Comparison of ENCODE assay signal across 7 mouse cellular contexts in the genomic region with DNA sequence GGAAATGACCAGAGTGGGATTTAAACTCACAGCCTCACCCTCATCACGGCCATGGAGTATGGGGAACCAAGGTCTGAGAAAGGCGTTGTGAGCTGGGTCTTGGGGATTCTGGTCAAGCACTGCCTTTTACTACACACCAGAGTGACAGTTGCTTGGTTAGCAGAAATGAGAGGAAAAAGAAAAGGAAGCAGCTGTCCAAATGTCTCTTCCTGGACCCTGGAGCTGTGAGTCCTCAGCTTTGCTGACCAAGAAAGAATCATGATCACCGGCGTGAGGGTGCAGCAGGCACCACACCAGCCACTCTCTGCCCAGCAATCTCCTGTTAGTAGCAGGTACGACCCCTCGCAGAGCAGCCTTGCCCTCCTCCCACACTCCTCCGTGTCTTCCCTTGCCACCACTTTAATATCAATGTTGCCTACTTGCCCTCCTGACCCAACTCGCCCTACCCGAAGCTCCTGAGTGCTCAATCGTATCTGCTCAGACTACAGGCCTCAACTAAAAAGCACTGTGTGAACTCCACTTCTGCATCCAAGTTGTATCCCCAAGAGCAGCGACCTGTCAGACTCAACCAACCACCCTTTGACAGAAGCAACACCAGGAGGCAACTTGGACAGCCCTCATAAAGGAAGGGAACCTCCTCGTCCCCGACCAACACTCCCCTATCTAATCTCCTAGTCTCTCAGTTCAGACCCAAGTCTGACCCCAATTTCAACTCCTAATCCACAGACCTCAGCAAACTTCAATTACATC. TPM values are rescaled to one million over a fixed set of nuclear protein-coding genes. Genes with fewer than 3 reads are reported as not detected.
DNase-seq lines count a peak whose midpoint lies in the region; TF ChIP-seq lines count a peak whose summit lies in the region.

No protein-coding gene starts in this region.

- H3K4me1 ChIP-seq in cortical plate, adult 2 months (ENCODE audit: control insufficient read depth, insufficient read depth, low read length), result peaks cover 5% of the 10 kb centered on the region; the same call in 1 of the 2 replicates

- WGBS in macrophage (ENCODE audit: missing documents), result 9% methylated on average over 13 of the region's 13 CpGs

- H3K4me3 ChIP-seq in cortical plate, adult 2 months (ENCODE audit: insufficient read depth, low read length), result peak overlapping the region; percentile 64
- peak overlapping the region; percentile 83 for H3K4me3 ChIP-seq in macrophage (ENCODE audit: inconsistent target)

- DNase-seq in thymus, postnatal 0 days (ENCODE audit: low spot score), result peak; percentile 7
- DNase-seq in thymus, postnatal 25 days, result no peak
- DNase-seq in heart, postnatal 14 days, result peak; percentile 7 to 11
- peak; percentile 27 for DNase-seq in yolk sac, embryonic 10.5 days (ENCODE audit: low spot score)
- no peak for DNase-seq in retina, embryonic 14.5 days (ENCODE audit: low spot score)

- peaks cover 56% of the 10 kb centered on the region for H3K79me2 ChIP-seq in macrophage (ENCODE audit: inconsistent target)

- peak overlapping the region; percentile 72; the same call in 1 of the 2 replicates for H3K27ac ChIP-seq in cortical plate, adult 2 months (ENCODE audit: insufficient read depth, low read length)
- H3K27ac ChIP-seq in macrophage, result peak overlapping the region; percentile 75

- intact Hi-C loops in heart, postnatal 14 days (cut with DNase I), result loop anchor here (10.0 kb wide), 1 partner anchor 1463 kb away; the partner anchor contains the start of gene Gulp1

- H3K36me3 ChIP-seq in macrophage (ENCODE audit: inconsistent target), result peaks cover 4% of the 10 kb centered on the region; the same call in 1 of the 2 replicates

- TF ChIP-seq POLR2A in cortical plate, adult 2 months (IDR thresholded peaks at IDR 0.05; ENCODE audit: extremely low read depth, insufficient read depth, low read length), result no peak

- no peak for TF ChIP-seq CTCF in cortical plate, adult 2 months (IDR thresholded peaks at IDR 0.05; ENCODE audit: extremely low read depth, insufficient read depth, low read length)

RNA-seq across cellular contexts. Expression of gene Tgfbrap1, which starts 7.0 kb away (rescaled TPM):
- 5.3 and 5.6 TPM in 2 replicates for polyA plus RNA-seq in thymus, postnatal 0 days (2015; fragmentation: Nextera tagmentation; extraction: Ambion mirVana)
- polyA plus RNA-seq in cortical plate, adult 2 months (2012; rRNA removed), result 37.2 and 37.4 TPM in 2 replicates
- 10 to 100 TPM; 13.9 to 15.7 TPM for total RNA-seq in heart, postnatal 14 days (2021)
- 100 to 1,000 TPM in 2 of 26 experiments, 10 to 100 TPM in 24; 20.0 to 111 (median 62.4) TPM for total RNA-seq in macrophage (2018; cell fraction: chromatin; rRNA removed)
- total RNA-seq in macrophage (2018; cell fraction: cytosol; rRNA removed), result 10 to 100 TPM; 20.1 to 48.6 (median 35.8) TPM
- 100 to 1,000 TPM in 2 of 26 experiments, 10 to 100 TPM in 24; 21.0 to 127 (median 51.5) TPM for total RNA-seq in macrophage (2018; cell fraction: nucleus; rRNA removed)
- polyA plus RNA-seq in macrophage (2018), result 33.2 to 39.5 TPM (median 35.6 TPM) in 3 replicates

RNA-seq across cellular contexts. Expression of gene AI597479, which starts 7.0 kb away (rescaled TPM):
- 19.7 and 21.1 TPM in 2 replicates for polyA plus RNA-seq in thymus, postnatal 0 days (2015; fragmentation: Nextera tagmentation; extraction: Ambion mirVana)
- 21.8 and 23.2 TPM in 2 replicates for polyA plus RNA-seq in cortical plate, adult 2 months (2012; rRNA removed)
- total RNA-seq in heart, postnatal 14 days (2021), result 10 to 100 TPM; 15.3 to 15.4 TPM
- 10 to 100 TPM in 10 of 26 experiments, 1 to 10 TPM in 16; 2.7 to 17.9 (median 7.6) TPM for total RNA-seq in macrophage (2018; cell fraction: chromatin; rRNA removed)
- 10 to 100 TPM in 5 of 26 experiments, 1 to 10 TPM in 21; 4.6 to 11.2 (median 7.8) TPM for total RNA-seq in macrophage (2018; cell fraction: cytosol; rRNA removed)
- 10 to 100 TPM in 10 of 26 experiments, 1 to 10 TPM in 16; 3.7 to 22.7 (median 8.8) TPM for total RNA-seq in macrophage (2018; cell fraction: nucleus; rRNA removed)
- 5.9 to 9.9 TPM (median 9.8 TPM) in 3 replicates for polyA plus RNA-seq in macrophage (2018)

Comparison
In these comparisons a context has a peak if more than half of its experiments do, and no peak if none do; other contexts are left out.
1. DNase-seq: peak in thymus, postnatal 0 days (single experiment), heart, postnatal 14 days (2 of 2) and yolk sac, embryonic 10.5 days (single experiment); none in thymus, postnatal 25 days (single experiment) and retina, embryonic 14.5 days (single experiment).